Mouse (Mus musculus): ENCODE measurements around the gene Ahcy.

DNA sequence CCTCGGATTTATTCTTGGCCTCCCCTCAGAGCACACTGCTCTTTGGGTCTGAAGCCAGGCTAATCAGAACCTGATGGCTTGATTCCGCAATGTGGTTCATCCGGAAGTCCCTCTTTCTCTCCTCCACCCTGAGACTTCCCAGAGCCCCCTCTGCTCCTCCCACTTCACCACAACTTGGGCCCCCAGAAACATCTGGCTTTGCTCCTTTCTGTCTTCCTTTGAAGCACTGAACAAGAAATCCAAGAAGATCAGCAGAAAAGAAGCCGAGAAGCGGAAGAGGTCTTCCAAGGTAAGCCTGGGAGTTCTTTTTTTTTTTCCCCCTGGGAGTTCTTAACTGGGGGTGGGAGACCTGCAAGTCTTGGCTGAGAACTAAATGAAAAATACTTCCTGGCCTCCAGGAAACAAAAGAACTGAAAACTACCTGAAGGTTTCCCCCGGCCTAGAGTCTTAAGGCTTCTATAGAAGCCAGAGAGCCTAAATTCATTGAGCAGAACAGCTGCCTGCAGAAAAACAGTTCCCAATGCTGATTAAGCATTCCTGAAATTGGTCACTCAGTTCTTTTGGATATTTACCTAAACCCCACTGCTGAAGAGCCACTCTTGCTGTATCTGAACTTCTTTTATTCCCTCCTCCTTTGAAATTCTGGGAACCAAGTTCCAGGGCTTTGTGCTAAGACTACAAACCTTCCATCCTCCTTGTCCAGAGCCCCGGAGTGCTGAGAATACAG lies 26.7 kb downstream of the Ahcy start:
- TF ChIP-seq CTCF (IDR thresholded peaks at IDR 0.05; ENCODE audit: borderline replicate concordance, extremely low read depth, insufficient read depth, insufficient read length) (no peak), POLR2A (IDR thresholded peaks at IDR 0.05; ENCODE audit: borderline replicate concordance, extremely low read depth, insufficient read depth, insufficient read length, poor library complexity, severe bottlenecking) (no peak)

Measured in brain, embryonic 14.5 days (tissue).